In genomic region chr9:40875431-40875830, GRCm38 (mm10) we compare ENCODE assay signal across 24 mouse cellular contexts. TPM values are rescaled to one million over a fixed set of nuclear protein-coding genes. Genes with fewer than 3 reads are reported as not detected.
DNase-seq lines count a peak whose midpoint lies in the region; ATAC-seq and TF ChIP-seq lines count a peak whose summit lies in the region.
"Had no signal": no experiment of that assay in that cellular context is flagged by ENCODE, and none has a peak within 500 bp of the region (broad histone marks: within the 10 kb centered on the region; RNA-seq: fewer than 3 reads in every experiment).

No protein-coding gene starts in this region.

- 1% methylated on average over 17 of the region's 17 CpGs for WGBS in hindbrain, embryonic 10.5 days
- WGBS in hindbrain, embryonic 16.5 days: under 1% methylated on average over 17 of the region's 17 CpGs
- under 1% methylated on average over 17 of the region's 17 CpGs for WGBS in midbrain, embryonic 14.5 days
- WGBS in midbrain, embryonic 16.5 days: under 1% methylated on average over 17 of the region's 17 CpGs
- 2% methylated on average over 17 of the region's 17 CpGs for WGBS in embryonic facial prominence, embryonic 10.5 days
- WGBS in midbrain, postnatal 0 days: 1% methylated on average over 17 of the region's 17 CpGs
- WGBS in kidney, embryonic 15.5 days: 2% methylated on average over 17 of the region's 17 CpGs

- H3K4me1 ChIP-seq in hindbrain, embryonic 10.5 days (replicated peaks): peaks cover 35% of the 10 kb centered on the region
- peaks cover 7% of the 10 kb centered on the region; the same call in 1 of the 2 replicates for H3K4me1 ChIP-seq in hindbrain, embryonic 16.5 days (ENCODE audit: control insufficient read depth, insufficient read depth, low read depth, low read length)
- H3K4me1 ChIP-seq in midbrain, embryonic 14.5 days (ENCODE audit: control insufficient read depth, insufficient read depth, low read length): 0 out of 2 replicates have a peak, but pooled peaks cover 10% of the 10 kb centered on the region
- H3K4me1 ChIP-seq in midbrain, embryonic 16.5 days (ENCODE audit: control insufficient read depth, insufficient read depth, low read length): peaks cover 5% of the 10 kb centered on the region; the same call in 1 of the 2 replicates
- H3K4me1 ChIP-seq in embryonic facial prominence, embryonic 10.5 days: peaks cover 33% of the 10 kb centered on the region
- peaks cover 3% of the 10 kb centered on the region; the same call in 1 of the 2 replicates for H3K4me1 ChIP-seq in midbrain, postnatal 0 days (ENCODE audit: insufficient read depth, low read length)
- peaks cover 26% of the 10 kb centered on the region for H3K4me1 ChIP-seq in kidney, embryonic 15.5 days

- H3K27me3 ChIP-seq in hindbrain, embryonic 10.5 days (ENCODE audit: insufficient read depth, poor library complexity, severe bottlenecking): peaks cover 99% of the 10 kb centered on the region
- peaks cover 61% of the 10 kb centered on the region for H3K27me3 ChIP-seq in hindbrain, embryonic 16.5 days (replicated peaks; ENCODE audit: control insufficient read depth, insufficient read depth, low read length)
- H3K27me3 ChIP-seq in midbrain, embryonic 14.5 days (ENCODE audit: control insufficient read depth, insufficient read depth, low read length): peaks cover 92% of the 10 kb centered on the region
- peaks cover 43% of the 10 kb centered on the region for H3K27me3 ChIP-seq in midbrain, embryonic 16.5 days (ENCODE audit: control insufficient read depth, insufficient read depth, low read depth, low read length)
- peaks cover 99% of the 10 kb centered on the region for H3K27me3 ChIP-seq in embryonic facial prominence, embryonic 10.5 days (replicated peaks; ENCODE audit: low read depth, poor library complexity, severe bottlenecking)
- peaks cover 45% of the 10 kb centered on the region for H3K27me3 ChIP-seq in midbrain, postnatal 0 days (ENCODE audit: insufficient read depth, low read length)
- peaks cover 99% of the 10 kb centered on the region for H3K27me3 ChIP-seq in kidney, embryonic 15.5 days

- ATAC-seq in hindbrain, embryonic 16.5 days: no peak
- ATAC-seq in midbrain, embryonic 14.5 days (ENCODE audit: low FRiP score, low TSS enrichment): no peak
- no peak for ATAC-seq in midbrain, embryonic 16.5 days
- no peak for ATAC-seq in midbrain, postnatal 0 days (ENCODE audit: low FRiP score)
- ATAC-seq in kidney, embryonic 15.5 days (replicated peaks; ENCODE audit: low FRiP score): no peak
- ATAC-seq: forebrain, postnatal 0 days; hindbrain, postnatal 0 days had no signal

- no peaks in the 10 kb centered on the region for H3K36me3 ChIP-seq in hindbrain, embryonic 10.5 days
- no peaks in the 10 kb centered on the region for H3K36me3 ChIP-seq in hindbrain, embryonic 16.5 days (ENCODE audit: control insufficient read depth, insufficient read depth, low read length)
- no peaks in the 10 kb centered on the region for H3K36me3 ChIP-seq in midbrain, embryonic 14.5 days (ENCODE audit: control insufficient read depth, insufficient read depth, low read length)
- H3K36me3 ChIP-seq in midbrain, embryonic 16.5 days (ENCODE audit: control insufficient read depth, insufficient read depth, low read length): no peaks in the 10 kb centered on the region
- H3K36me3 ChIP-seq in embryonic facial prominence, embryonic 10.5 days (replicated peaks): no peaks in the 10 kb centered on the region
- no peaks in the 10 kb centered on the region for H3K36me3 ChIP-seq in midbrain, postnatal 0 days (ENCODE audit: insufficient read depth, low read length)
- H3K36me3 ChIP-seq in kidney, embryonic 15.5 days: no peaks in the 10 kb centered on the region
- H3K36me3 ChIP-seq: heart, embryonic 15.5 days had no signal

- no peak overlapping the region for H3K27ac ChIP-seq in hindbrain, embryonic 10.5 days
- no peak overlapping the region for H3K27ac ChIP-seq in hindbrain, embryonic 16.5 days (ENCODE audit: low read depth, low read length)
- no peak overlapping the region for H3K27ac ChIP-seq in midbrain, embryonic 14.5 days (replicated peaks; ENCODE audit: low read depth, low read length)
- H3K27ac ChIP-seq in midbrain, embryonic 16.5 days (ENCODE audit: low read length): no peak overlapping the region
- no peak overlapping the region for H3K27ac ChIP-seq in embryonic facial prominence, embryonic 10.5 days (replicated peaks)
- H3K27ac ChIP-seq in midbrain, postnatal 0 days (ENCODE audit: low read depth, low read length): no peak overlapping the region
- no peak overlapping the region for H3K27ac ChIP-seq in kidney, embryonic 15.5 days
- H3K27ac ChIP-seq: heart, adult 2 months; heart, embryonic 15.5 days; hindbrain, postnatal 0 days had no signal

- no peak overlapping the region for H3K4me3 ChIP-seq in hindbrain, embryonic 10.5 days
- H3K4me3 ChIP-seq in hindbrain, embryonic 16.5 days (ENCODE audit: low read length): no peak overlapping the region
- no peak overlapping the region for H3K4me3 ChIP-seq in midbrain, embryonic 14.5 days (replicated peaks; ENCODE audit: low read depth, low read length)
- H3K4me3 ChIP-seq in midbrain, embryonic 16.5 days (ENCODE audit: low read depth, low read length): no peak overlapping the region
- no peak overlapping the region for H3K4me3 ChIP-seq in embryonic facial prominence, embryonic 10.5 days
- 0 out of 2 replicates have a peak overlapping the region, but pooled peaks have one; percentile 2 for H3K4me3 ChIP-seq in midbrain, postnatal 0 days (ENCODE audit: low read depth, low read length)
- no peak overlapping the region for H3K4me3 ChIP-seq in kidney, embryonic 15.5 days (replicated peaks)
- H3K4me3 ChIP-seq: heart, adult 2 months; heart, embryonic 15.5 days had no signal

- H3K9me3 ChIP-seq in hindbrain, embryonic 10.5 days: no peaks in the 10 kb centered on the region
- H3K9me3 ChIP-seq in hindbrain, embryonic 16.5 days (ENCODE audit: control insufficient read depth, low read length): no peaks in the 10 kb centered on the region
- H3K9me3 ChIP-seq in midbrain, embryonic 14.5 days (ENCODE audit: control insufficient read depth, low read length): no peaks in the 10 kb centered on the region
- H3K9me3 ChIP-seq in midbrain, embryonic 16.5 days (replicated peaks; ENCODE audit: control insufficient read depth, low read length, poor library complexity, severe bottlenecking): no peaks in the 10 kb centered on the region
- H3K9me3 ChIP-seq in embryonic facial prominence, embryonic 10.5 days: no peaks in the 10 kb centered on the region
- H3K9me3 ChIP-seq in midbrain, postnatal 0 days (ENCODE audit: low read length): no peaks in the 10 kb centered on the region
- no peaks in the 10 kb centered on the region for H3K9me3 ChIP-seq in kidney, embryonic 15.5 days (replicated peaks)
- H3K9me3 ChIP-seq: heart, embryonic 15.5 days had no signal

- no peak overlapping the region for H3K9ac ChIP-seq in hindbrain, embryonic 16.5 days (ENCODE audit: low read depth, low read length)
- H3K9ac ChIP-seq in midbrain, embryonic 14.5 days (replicated peaks; ENCODE audit: low read length): no peak overlapping the region
- no peak overlapping the region for H3K9ac ChIP-seq in midbrain, embryonic 16.5 days (ENCODE audit: low read depth, low read length)
- no peak overlapping the region for H3K9ac ChIP-seq in midbrain, postnatal 0 days (replicated peaks; ENCODE audit: low read length, poor library complexity, severe bottlenecking)
- no peak overlapping the region for H3K9ac ChIP-seq in kidney, embryonic 15.5 days
- H3K9ac ChIP-seq: forebrain, postnatal 0 days; heart, embryonic 15.5 days had no signal

- TF ChIP-seq CTCF in midbrain, postnatal 0 days (IDR thresholded peaks at IDR 0.05): no peak

- DNase-seq in hindbrain, embryonic 10.5 days (ENCODE audit: low spot score): peak; percentile 43
- DNase-seq in midbrain, embryonic 14.5 days: peak; percentile 39
- peak; percentile 31 for DNase-seq in embryonic facial prominence, embryonic 10.5 days (ENCODE audit: low spot score)
- DNase-seq in midbrain, postnatal 0 days (ENCODE audit: low spot score): no peak
- no peak for DNase-seq in natural killer cell, adult 2 months (ENCODE audit: low spot score in 2 of 2)
- DNase-seq: adrenal gland, adult 8-10 months; adrenal gland, postnatal 36 days; cerebellum, adult 11 months; gastrocnemius, postnatal 14 days; heart, adult 2 months; heart, postnatal 14 days had no signal

- no peak overlapping the region for H3K4me2 ChIP-seq in hindbrain, embryonic 16.5 days (ENCODE audit: low read length)
- H3K4me2 ChIP-seq in midbrain, embryonic 14.5 days (ENCODE audit: low read length): no peak overlapping the region
- H3K4me2 ChIP-seq in midbrain, embryonic 16.5 days (ENCODE audit: low read length): no peak overlapping the region
- no peak overlapping the region for H3K4me2 ChIP-seq in midbrain, postnatal 0 days (ENCODE audit: low read depth, low read length, poor library complexity, severe bottlenecking)
- no peak overlapping the region for H3K4me2 ChIP-seq in kidney, embryonic 15.5 days
- H3K4me2 ChIP-seq: heart, embryonic 11.5 days; heart, embryonic 15.5 days had no signal

RNA-seq across cellular contexts. Expression of gene Bsx, which starts 1.5 kb away (rescaled TPM):
- 0.12 TPM in 1 of 2 replicates, not detected in the other for polyA plus RNA-seq in hindbrain, embryonic 10.5 days (2016; fragmentation: Nextera tagmentation; extraction: Ambion mirVana)
- not detected in 2 replicates for polyA plus RNA-seq in hindbrain, embryonic 16.5 days (2015; fragmentation: Nextera tagmentation; extraction: Ambion mirVana)
- 0.09 TPM in 1 of 2 replicates, not detected in the other for polyA plus RNA-seq in midbrain, embryonic 14.5 days (2014; fragmentation: Nextera tagmentation; extraction: Ambion mirVana)
- 1.8 and 2.5 TPM in 2 replicates for polyA plus RNA-seq in midbrain, embryonic 16.5 days (2015; fragmentation: Nextera tagmentation; extraction: Ambion mirVana)
- 0.05 TPM in 1 of 2 replicates, not detected in the other for polyA plus RNA-seq in embryonic facial prominence, embryonic 10.5 days (2016; fragmentation: Nextera tagmentation; extraction: Ambion mirVana)
- total RNA-seq in midbrain, postnatal 0 days (2014; rRNA removed): 0.24 TPM in 1 of 2 replicates, not detected in the other
- polyA plus RNA-seq in midbrain, postnatal 0 days (2015; fragmentation: Nextera tagmentation; extraction: Ambion mirVana): 1.5 and 2.8 TPM in 2 replicates
- polyA plus RNA-seq in kidney, embryonic 15.5 days (2015; fragmentation: Nextera tagmentation; extraction: Ambion mirVana): not detected in 2 replicates
- total RNA-seq: adrenal gland, adult 8-10 months; adrenal gland, postnatal 36 days; common myeloid progenitor, adult 5-6 weeks; ES-E14; gastrocnemius, adult 18-20 months; gastrocnemius, postnatal 14 days; heart, adult 2 months; heart, postnatal 14 days; hematopoietic stem cell, adult 5-6 weeks; hindbrain, postnatal 0 days had no signal
- polyA plus RNA-seq: embryonic facial prominence, embryonic 14.5 days; gonadal fat pad, adult 2 months; heart, adult 2 months; heart, embryonic 11.5 days; heart, embryonic 15.5 days; hindbrain, postnatal 0 days had no signal

Comparison
In these comparisons a context has a peak if more than half of its experiments do, and no peak if none do; other contexts are left out.
1. DNase-seq: peak in hindbrain, embryonic 10.5 days (single experiment), midbrain, embryonic 14.5 days (single experiment) and embryonic facial prominence, embryonic 10.5 days (single experiment); none in midbrain, postnatal 0 days (single experiment) and natural killer cell, adult 2 months (0 of 2).